Mouse (Mus musculus): ENCODE results near the gene Dand5. TPM values are rescaled to one million over a fixed set of nuclear protein-coding genes. Genes with fewer than 3 reads are reported as not detected.

Dand5 gene
- polyA plus RNA-seq (2012; rRNA removed), result 2.1 and 2.9 TPM in 2 replicates

GRCm38 (mm10) chr8:84822723-84823122, at the start of gene Dand5:
TSS of gene Dand5 (minus strand) at chr8:84822823.

GRCm38 (mm10) chr8:84871376-84872308, 49.0 kb upstream of the Dand5 start, which contains the start of gene Syce2:
TSS of gene Syce2 (plus strand) at chr8:84872111.

GRCm38 (mm10) chr8:84856864-84857441, 34.3 kb upstream of the Dand5 start, which contains the start of gene Farsa:
TSS of gene Farsa (plus strand) at chr8:84856989.

GRCm38 (mm10) chr8:84846722-84847572, 24.3 kb upstream of the Dand5 start, which contains the start of gene Calr:
TSS of gene Calr (minus strand) at chr8:84846934.

GRCm38 (mm10) chr8:84840248-84840999, 17.8 kb upstream of the Dand5 start, which contains the start of gene Rad23a:
TSS of gene Rad23a (minus strand) at chr8:84840665.

GRCm38 (mm10) chr8:84831490-84831889, 8.9 kb upstream of the Dand5 start, which contains the start of gene Gadd45gip1:
TSS of gene Gadd45gip1 (plus strand) at chr8:84831522.

GRCm38 (mm10) chr8:84799999-84800831, 22.4 kb downstream of the Dand5 start, which contains the start of gene Nfix:
TSS of gene Nfix (minus strand) at chr8:84800344.

Other genes with a start within 250 kb of the Dand5 start
- gene Ier2, start 160.0 kb downstream of the Dand5 start, polyA plus RNA-seq (2012; rRNA removed), result 43.1 and 48.5 TPM in 2 replicates
- gene Trmt1, start 136.5 kb downstream of the Dand5 start, polyA plus RNA-seq (2012; rRNA removed), result 99.2 and 132 TPM in 2 replicates
- 118 and 128 TPM in 2 replicates for gene Nacc1, start 135.0 kb downstream of the Dand5 start, polyA plus RNA-seq (2012; rRNA removed)
- gene Lyl1, start 121.4 kb downstream of the Dand5 start, polyA plus RNA-seq (2012; rRNA removed), result 8.4 and 9.0 TPM in 2 replicates
- 0.29 and 0.59 TPM in 2 replicates for gene G430095P16Rik, start 99.8 kb downstream of the Dand5 start, polyA plus RNA-seq (2012; rRNA removed)
- 42.4 and 55.8 TPM in 2 replicates for gene Nfix, start 22.5 kb downstream of the Dand5 start, polyA plus RNA-seq (2012; rRNA removed)
- 40.4 and 47.3 TPM in 2 replicates for gene Gadd45gip1, start 8.7 kb upstream of the Dand5 start, polyA plus RNA-seq (2012; rRNA removed)
- 58.2 and 66.6 TPM in 2 replicates for gene Rad23a, start 17.8 kb upstream of the Dand5 start, polyA plus RNA-seq (2012; rRNA removed)
- 162 and 189 TPM in 2 replicates for gene Calr, start 24.1 kb upstream of the Dand5 start, polyA plus RNA-seq (2012; rRNA removed)
- 35.1 TPM in 2 replicates for gene Farsa, start 34.2 kb upstream of the Dand5 start, polyA plus RNA-seq (2012; rRNA removed)
- gene Syce2, start 49.3 kb upstream of the Dand5 start, polyA plus RNA-seq (2012; rRNA removed), result 1.3 and 1.9 TPM in 2 replicates
- 130 and 142 TPM in 2 replicates for gene Gcdh, start 71.1 kb upstream of the Dand5 start, polyA plus RNA-seq (2012; rRNA removed)
- 0.23 and 0.28 TPM in 2 replicates for gene Klf1, start 79.1 kb upstream of the Dand5 start, polyA plus RNA-seq (2012; rRNA removed)
- 13.5 and 17.0 TPM in 2 replicates for gene Dnase2a, start 85.7 kb upstream of the Dand5 start, polyA plus RNA-seq (2012; rRNA removed)
- 1.3 and 1.7 TPM in 2 replicates for gene Mast1, start 114.5 kb upstream of the Dand5 start, polyA plus RNA-seq (2012; rRNA removed)
- 0.21 and 0.81 TPM in 2 replicates for gene Rtbdn, start 124.2 kb upstream of the Dand5 start, polyA plus RNA-seq (2012; rRNA removed)
- gene Gm49661, start 146.6 kb upstream of the Dand5 start, polyA plus RNA-seq (2012; rRNA removed), result not detected in 2 replicates
- 119 and 140 TPM in 2 replicates for gene Prdx2, start 146.8 kb upstream of the Dand5 start, polyA plus RNA-seq (2012; rRNA removed)
- gene Rnaseh2a, start 146.9 kb upstream of the Dand5 start, polyA plus RNA-seq (2012; rRNA removed), result 41.0 and 42.0 TPM in 2 replicates
- gene Junb, start 155.9 kb upstream of the Dand5 start, polyA plus RNA-seq (2012; rRNA removed), result 231 and 249 TPM in 2 replicates
- 43.2 and 50.0 TPM in 2 replicates for gene Hook2, start 167.8 kb upstream of the Dand5 start, polyA plus RNA-seq (2012; rRNA removed)
- 96.2 and 105 TPM in 2 replicates for gene Best2, start 191.7 kb upstream of the Dand5 start, polyA plus RNA-seq (2012; rRNA removed)
- 110 TPM in 2 replicates for gene Asna1, start 202.5 kb upstream of the Dand5 start, polyA plus RNA-seq (2012; rRNA removed)
- 108 and 150 TPM in 2 replicates for gene Trir, start 204.0 kb upstream of the Dand5 start, polyA plus RNA-seq (2012; rRNA removed)
- gene Tnpo2, start 214.1 kb upstream of the Dand5 start, polyA plus RNA-seq (2012; rRNA removed), result 53.8 and 59.8 TPM in 2 replicates
- gene Fbxw9, start 237.2 kb upstream of the Dand5 start, polyA plus RNA-seq (2012; rRNA removed), result 59.9 and 71.0 TPM in 2 replicates
- gene Gm5741, start 245.2 kb upstream of the Dand5 start, polyA plus RNA-seq (2012; rRNA removed), result 0.72 TPM in 1 of 2 replicates, not detected in the other
- gene Dhps, start 248.9 kb upstream of the Dand5 start, polyA plus RNA-seq (2012; rRNA removed), result 53.6 and 68.0 TPM in 2 replicates